Mouse (Mus musculus): ENCODE data around the gene Pla2g6.

GRCm38 (mm10) chr15:79250236-79250635 is 78.0 kb downstream of the Pla2g6 start:
- TF ChIP-seq EP300 (IDR thresholded peaks at IDR 0.05; ENCODE audit: insufficient read depth, low read depth, low read length) = no peak
- TF ChIP-seq CTCF (IDR thresholded peaks at IDR 0.05; ENCODE audit: low read depth, low read length) = no peak
- TF ChIP-seq POLR2A (IDR thresholded peaks at IDR 0.05; ENCODE audit: insufficient read depth, low read length) = no peak

Measured in ES-Bruce4 (cell line).